Mouse (Mus musculus): Measurements from ENCODE around the gene Phf14. TPM values are rescaled to one million over a fixed set of nuclear protein-coding genes. Genes with fewer than 3 reads are reported as not detected.

Gene Phf14
- polyA plus RNA-seq, 1 experiment from 2014 or later, result 87.7 TPM

DNA sequence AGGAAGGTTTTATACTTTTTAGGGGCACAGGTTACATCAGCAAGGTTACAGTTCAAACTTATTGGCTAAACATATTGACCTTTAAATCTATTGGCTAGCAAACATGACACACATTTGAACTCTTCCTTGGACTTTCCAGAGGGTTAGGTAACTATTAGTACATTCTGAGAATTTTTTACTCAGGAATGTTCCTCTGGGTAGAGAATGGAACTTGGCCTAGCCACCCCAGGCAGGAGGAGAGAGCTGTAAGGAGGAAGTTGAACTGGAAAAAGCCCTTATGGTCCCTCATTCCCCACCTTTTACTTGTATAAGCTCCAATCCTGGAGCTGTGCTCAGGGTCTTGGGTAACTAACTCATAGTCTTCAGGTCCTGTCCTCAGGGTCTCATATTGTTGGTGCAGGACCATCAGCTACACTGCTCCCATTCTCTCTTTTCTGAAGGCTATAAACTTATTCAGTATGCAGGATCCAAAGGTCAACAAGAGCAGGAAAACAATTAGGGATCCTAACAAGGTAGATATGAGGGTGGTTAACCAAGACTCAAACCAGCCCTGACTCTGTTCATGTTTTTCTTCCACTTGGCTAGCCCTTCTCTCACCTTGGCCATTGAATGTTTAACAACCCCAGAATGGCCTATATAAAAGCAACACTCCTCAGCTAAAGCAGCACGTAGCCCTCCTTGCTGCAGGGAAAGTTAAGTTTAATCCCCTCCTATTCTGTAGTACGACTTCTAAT, 119.4 kb downstream of the Phf14 start:
- Histone ChIP-seq H3K9ac (ENCODE audit: low read depth, low read length) (no peak overlapping the region), H3K4me1 (replicated peaks; ENCODE audit: insufficient read depth, low read length) (no peaks in the 10 kb centered on the region), H3K27ac (peak overlapping the region; percentile 54; the same call in 1 of the 2 replicates), H3K4me3 (replicated peaks; ENCODE audit: low read depth, low read length) (no peak overlapping the region), H3K9me3 (replicated peaks; ENCODE audit: low read length) (no peaks in the 10 kb centered on the region), H3K27me3 (ENCODE audit: insufficient read depth, low read length) (no peaks in the 10 kb centered on the region), H3K36me3 (ENCODE audit: insufficient read depth, low read length) (no peaks in the 10 kb centered on the region), H3K4me2 (ENCODE audit: low read length) (no peak overlapping the region)
- DNase-seq (ENCODE audit: low spot score) (peak; percentile 28), ATAC-seq (replicated peaks; ENCODE audit: low FRiP score, low read depth) (peak; percentile 82)
- no peak for TF ChIP-seq CTCF (IDR thresholded peaks at IDR 0.05; ENCODE audit: low read depth)
- 74% methylated on average over 2 of the region's 2 CpGs for WGBS

DNA sequence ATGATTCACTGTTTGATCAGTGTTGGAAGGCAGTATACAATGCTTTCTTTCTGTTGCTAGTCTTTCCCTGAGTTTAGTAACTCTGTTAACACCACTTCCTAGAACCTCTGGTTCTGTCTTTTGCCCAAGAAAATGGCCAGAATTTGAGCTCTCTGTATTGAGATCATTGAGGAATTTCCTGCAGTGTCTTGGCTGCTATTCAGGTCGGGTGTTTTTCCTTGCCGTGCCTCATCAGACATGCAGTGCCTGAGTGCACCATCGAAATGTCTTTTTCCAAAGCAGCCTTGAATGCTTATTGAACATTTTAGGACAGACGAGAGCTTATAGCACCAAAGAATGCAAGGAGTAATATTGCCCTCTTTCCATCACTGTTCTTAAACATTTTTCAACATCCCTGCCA, 127.0 kb downstream of the Phf14 start:
- no peak for TF ChIP-seq CTCF (IDR thresholded peaks at IDR 0.05; ENCODE audit: low read depth)
- no peak overlapping the region for H3K4me2 ChIP-seq (ENCODE audit: low read length)
- H3K9ac ChIP-seq (ENCODE audit: low read depth, low read length), result no peak overlapping the region
- H3K4me3 ChIP-seq (replicated peaks; ENCODE audit: low read depth, low read length), result no peak overlapping the region
- no peak overlapping the region for H3K27ac ChIP-seq
- ATAC-seq (replicated peaks; ENCODE audit: low FRiP score, low read depth) (no peak), DNase-seq (ENCODE audit: low spot score) (no peak)
- WGBS, result 50% methylated on average over 4 of the region's 4 CpGs
- H3K27me3 ChIP-seq (ENCODE audit: insufficient read depth, low read length), result no peaks in the 10 kb centered on the region
- no peaks in the 10 kb centered on the region for H3K4me1 ChIP-seq (replicated peaks; ENCODE audit: insufficient read depth, low read length)
- H3K9me3 ChIP-seq (replicated peaks; ENCODE audit: low read length), result no peaks in the 10 kb centered on the region
- H3K36me3 ChIP-seq (ENCODE audit: insufficient read depth, low read length), result no peaks in the 10 kb centered on the region

GRCm38 (mm10) chr6:12038268-12038667, 130.7 kb downstream of the Phf14 start:
- no peak overlapping the region for H3K4me2 ChIP-seq (ENCODE audit: low read length)
- H3K9ac ChIP-seq (ENCODE audit: low read depth, low read length), result no peak overlapping the region
- H3K27me3 ChIP-seq (ENCODE audit: insufficient read depth, low read length), result no peaks in the 10 kb centered on the region
- TF ChIP-seq CTCF (IDR thresholded peaks at IDR 0.05; ENCODE audit: low read depth), result no peak
- H3K4me3 ChIP-seq (replicated peaks; ENCODE audit: low read depth, low read length), result no peak overlapping the region
- no peaks in the 10 kb centered on the region for H3K9me3 ChIP-seq (replicated peaks; ENCODE audit: low read length)
- H3K36me3 ChIP-seq (ENCODE audit: insufficient read depth, low read length), result no peaks in the 10 kb centered on the region
- H3K27ac ChIP-seq, result no peak overlapping the region
- H3K4me1 ChIP-seq (replicated peaks; ENCODE audit: insufficient read depth, low read length), result no peaks in the 10 kb centered on the region
- no peak for DNase-seq (ENCODE audit: low spot score)
- ATAC-seq (replicated peaks; ENCODE audit: low FRiP score, low read depth), result no peak
- WGBS, result 83% methylated on average over 7 of the region's 7 CpGs

GRCm38 (mm10) chr6:12052884-12053283, 145.3 kb downstream of the Phf14 start:
- H3K4me3 ChIP-seq (replicated peaks; ENCODE audit: low read depth, low read length), result no peak overlapping the region
- DNase-seq (ENCODE audit: low spot score) (peak; percentile 4), ATAC-seq (replicated peaks; ENCODE audit: low FRiP score, low read depth) (no peak)
- H3K27ac ChIP-seq, result no peak overlapping the region
- H3K9ac ChIP-seq (ENCODE audit: low read depth, low read length), result no peak overlapping the region
- WGBS, result 46% methylated on average over 2 of the region's 2 CpGs
- no peaks in the 10 kb centered on the region for H3K9me3 ChIP-seq (replicated peaks; ENCODE audit: low read length)
- no peak overlapping the region for H3K4me2 ChIP-seq (ENCODE audit: low read length)
- no peaks in the 10 kb centered on the region for H3K27me3 ChIP-seq (ENCODE audit: insufficient read depth, low read length)
- H3K4me1 ChIP-seq (replicated peaks; ENCODE audit: insufficient read depth, low read length), result no peaks in the 10 kb centered on the region
- no peak for TF ChIP-seq CTCF (IDR thresholded peaks at IDR 0.05; ENCODE audit: low read depth)
- H3K36me3 ChIP-seq (ENCODE audit: insufficient read depth, low read length), result 0 out of 2 replicates have a peak, but pooled peaks cover 9% of the 10 kb centered on the region

DNA sequence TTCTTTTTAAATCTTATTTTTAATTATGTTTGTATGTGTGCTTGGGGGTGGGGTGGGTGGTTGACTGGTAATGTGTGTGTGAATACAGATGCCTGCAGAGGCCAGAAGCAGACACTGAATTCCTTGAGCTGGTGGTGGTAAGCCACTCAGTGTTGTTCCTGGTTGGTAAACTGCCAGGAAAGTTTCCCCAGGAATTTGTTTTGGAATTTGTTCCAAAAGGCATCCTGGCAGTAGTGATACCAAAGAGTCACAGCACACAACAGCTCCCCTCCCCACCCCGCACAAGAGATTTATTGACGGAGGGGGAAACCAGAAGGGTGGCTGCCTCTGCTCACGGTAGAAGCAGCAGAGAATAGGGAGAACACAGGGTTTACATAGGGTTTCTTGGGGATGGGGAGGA, 146.5 kb downstream of the Phf14 start:
- no peaks in the 10 kb centered on the region for H3K27me3 ChIP-seq (ENCODE audit: insufficient read depth, low read length)
- H3K9ac ChIP-seq (ENCODE audit: low read depth, low read length), result no peak overlapping the region
- DNase-seq (ENCODE audit: low spot score), result peak; percentile 29
- no peak for ATAC-seq (replicated peaks; ENCODE audit: low FRiP score, low read depth)
- H3K4me3 ChIP-seq (replicated peaks; ENCODE audit: low read depth, low read length), result no peak overlapping the region
- 0 out of 2 replicates have a peak, but pooled peaks cover 3% of the 10 kb centered on the region for H3K36me3 ChIP-seq (ENCODE audit: insufficient read depth, low read length)
- no peaks in the 10 kb centered on the region for H3K9me3 ChIP-seq (replicated peaks; ENCODE audit: low read length)
- no peak overlapping the region for H3K4me2 ChIP-seq (ENCODE audit: low read length)
- no peak for TF ChIP-seq CTCF (IDR thresholded peaks at IDR 0.05; ENCODE audit: low read depth)
- H3K27ac ChIP-seq, result no peak overlapping the region
- 35% methylated on average over 3 of the region's 3 CpGs for WGBS
- no peaks in the 10 kb centered on the region for H3K4me1 ChIP-seq (replicated peaks; ENCODE audit: insufficient read depth, low read length)

GRCm38 (mm10) chr6:12058717-12059116, 151.1 kb downstream of the Phf14 start:
- TF ChIP-seq CTCF (IDR thresholded peaks at IDR 0.05; ENCODE audit: low read depth), result no peak
- Histone ChIP-seq H3K36me3 (ENCODE audit: insufficient read depth, low read length) (0 out of 2 replicates have a peak, but pooled peaks cover 7% of the 10 kb centered on the region), H3K27me3 (ENCODE audit: insufficient read depth, low read length) (no peaks in the 10 kb centered on the region), H3K4me1 (replicated peaks; ENCODE audit: insufficient read depth, low read length) (no peaks in the 10 kb centered on the region), H3K27ac (no peak overlapping the region), H3K9me3 (replicated peaks; ENCODE audit: low read length) (no peaks in the 10 kb centered on the region), H3K4me3 (replicated peaks; ENCODE audit: low read depth, low read length) (no peak overlapping the region), H3K9ac (ENCODE audit: low read depth, low read length) (no peak overlapping the region), H3K4me2 (ENCODE audit: low read length) (no peak overlapping the region)
- ATAC-seq (replicated peaks; ENCODE audit: low FRiP score, low read depth), result no peak
- 68% methylated on average over 5 of the region's 5 CpGs for WGBS
- DNase-seq (ENCODE audit: low spot score), result no peak

Data from kidney, postnatal 0 days (tissue).